Comparison of ENCODE assay signal across 22 mouse cellular contexts in genomic region chr9:61077181-61077580, GRCm38 (mm10).
A peak's percentile ranks its signal among the peaks of the same experiment; 100 is the strongest.
DNase-seq lines count a peak whose midpoint lies in the region; ATAC-seq and TF ChIP-seq lines count a peak whose summit lies in the region.
"Had no signal": no experiment of that assay in that cellular context is flagged by ENCODE, and none has a peak within 500 bp of the region (broad histone marks: within the 10 kb centered on the region; RNA-seq: fewer than 3 reads in every experiment).

No protein-coding gene starts in this region.

- TF ChIP-seq RAD21 in CH12.LX (IDR thresholded peaks at IDR 0.05; ENCODE audit: low read depth, low read length): no peak

- peak; percentile 16 for DNase-seq in lung, postnatal 0 days (ENCODE audit: low spot score)
- no peak for DNase-seq in lung, adult 2 months
- DNase-seq in CH12.LX (ENCODE audit: extremely low read depth) (no peak), R1 (ENCODE audit: low read depth, low spot score) (peak; percentile 41)
- DNase-seq: adrenal gland, adult 2 months; B cell, adult 2 months; cerebellum, adult 18-20 months; cerebellum, postnatal 36 days; kidney, adult 9 months; layer of hippocampus, postnatal 36 days; liver; liver, postnatal 0 days; spleen, adult 18-20 months had no signal

- no peak overlapping the region for H3K4me3 ChIP-seq in forebrain, embryonic 16.5 days (replicated peaks; ENCODE audit: low read length)
- H3K4me3 ChIP-seq in forebrain, embryonic 15.5 days: no peak overlapping the region
- H3K4me3 ChIP-seq in lung, postnatal 0 days (ENCODE audit: low read depth, low read length): no peak overlapping the region
- no peak overlapping the region for H3K4me3 ChIP-seq in lung, adult 2 months (replicated peaks; ENCODE audit: extremely low read depth, low read depth, low read length)
- H3K4me3 ChIP-seq in CH12.LX (replicated peaks in 1 of 3; ENCODE audit: low read depth in 2 of 3, low read length in 2 of 3, poor library complexity in 1 of 3): no peak overlapping the region
- H3K4me3 ChIP-seq: embryonic facial prominence, embryonic 15.5 days; forebrain, embryonic 10.5 days; heart, embryonic 12.5 days; neural tube, embryonic 13.5 days; stomach, embryonic 15.5 days had no signal

- H3K9me3 ChIP-seq in forebrain, embryonic 16.5 days (ENCODE audit: control insufficient read depth, low read length): no peaks in the 10 kb centered on the region
- no peaks in the 10 kb centered on the region for H3K9me3 ChIP-seq in forebrain, embryonic 15.5 days
- no peaks in the 10 kb centered on the region for H3K9me3 ChIP-seq in lung, postnatal 0 days (ENCODE audit: low read length)
- no peaks in the 10 kb centered on the region for H3K9me3 ChIP-seq in CH12.LX (replicated peaks; ENCODE audit: low read length)
- H3K9me3 ChIP-seq: embryonic facial prominence, embryonic 15.5 days; forebrain, embryonic 10.5 days; heart, embryonic 12.5 days; neural tube, embryonic 13.5 days; stomach, embryonic 15.5 days had no signal

- ATAC-seq in forebrain, embryonic 16.5 days: 0 out of 2 replicates have a peak, but pooled peaks have one; percentile 26
- no peak for ATAC-seq in forebrain, embryonic 15.5 days (replicated peaks)
- no peak for ATAC-seq in lung, postnatal 0 days
- no peak for ATAC-seq in cerebellum, adult (ENCODE audit: insufficient number of reproducible peaks, low FRiP score, low TSS enrichment)
- ATAC-seq: inflammation-experienced regulatory T-cells, adult 6 months; liver, postnatal 0 days had no signal

- H3K36me3 ChIP-seq in forebrain, embryonic 16.5 days (ENCODE audit: control insufficient read depth, insufficient read depth): no peaks in the 10 kb centered on the region
- no peaks in the 10 kb centered on the region for H3K36me3 ChIP-seq in forebrain, embryonic 15.5 days
- H3K36me3 ChIP-seq in lung, postnatal 0 days (ENCODE audit: insufficient read depth, low read length): no peaks in the 10 kb centered on the region
- H3K36me3 ChIP-seq in CH12.LX (replicated peaks in 1 of 2; ENCODE audit: control insufficient read depth in 1 of 2, insufficient read depth in 1 of 2, low read length in 1 of 2): no peaks in the 10 kb centered on the region
- H3K36me3 ChIP-seq: embryonic facial prominence, embryonic 15.5 days; forebrain, embryonic 10.5 days; heart, embryonic 12.5 days; neural tube, embryonic 13.5 days; stomach, embryonic 15.5 days had no signal

- H3K4me1 ChIP-seq in forebrain, embryonic 16.5 days (replicated peaks; ENCODE audit: control insufficient read depth, insufficient read depth, low read length): peaks cover 15% of the 10 kb centered on the region
- peaks cover 17% of the 10 kb centered on the region for H3K4me1 ChIP-seq in forebrain, embryonic 15.5 days
- H3K4me1 ChIP-seq in lung, postnatal 0 days (ENCODE audit: insufficient read depth, low read depth, low read length): no peaks in the 10 kb centered on the region
- no peaks in the 10 kb centered on the region for H3K4me1 ChIP-seq in lung, adult 2 months (ENCODE audit: control insufficient read depth, insufficient read depth, low read length)
- no peaks in the 10 kb centered on the region for H3K4me1 ChIP-seq in CH12.LX (ENCODE audit: control insufficient read depth in 1 of 2, insufficient read depth in 2 of 2)
- H3K4me1 ChIP-seq: embryonic facial prominence, embryonic 15.5 days; heart, embryonic 12.5 days; stomach, embryonic 15.5 days had no signal

- no peak overlapping the region for H3K4me2 ChIP-seq in forebrain, embryonic 16.5 days (ENCODE audit: low read length)
- no peak overlapping the region for H3K4me2 ChIP-seq in forebrain, embryonic 15.5 days (replicated peaks)
- no peak overlapping the region for H3K4me2 ChIP-seq in lung, postnatal 0 days (replicated peaks; ENCODE audit: low read depth, low read length)
- H3K4me2 ChIP-seq in CH12.LX (ENCODE audit: insufficient read depth, low read depth, poor library complexity, severe bottlenecking): no peak overlapping the region
- H3K4me2 ChIP-seq: embryonic facial prominence, embryonic 15.5 days; heart, embryonic 12.5 days; neural tube, embryonic 13.5 days; stomach, embryonic 15.5 days had no signal

- H3K27me3 ChIP-seq in forebrain, embryonic 16.5 days (replicated peaks; ENCODE audit: control insufficient read depth, insufficient read depth, low read length): no peaks in the 10 kb centered on the region
- H3K27me3 ChIP-seq in forebrain, embryonic 15.5 days: no peaks in the 10 kb centered on the region
- H3K27me3 ChIP-seq in lung, postnatal 0 days (replicated peaks; ENCODE audit: insufficient read depth, low read length): 0 out of 2 replicates have a peak, but pooled peaks cover 4% of the 10 kb centered on the region
- peaks cover 10% of the 10 kb centered on the region for H3K27me3 ChIP-seq in CH12.LX (replicated peaks)
- H3K27me3 ChIP-seq: stomach, embryonic 15.5 days had no signal

- no peak overlapping the region for H3K27ac ChIP-seq in forebrain, embryonic 16.5 days (ENCODE audit: low read length)
- H3K27ac ChIP-seq in forebrain, embryonic 15.5 days (replicated peaks): no peak overlapping the region
- no peak overlapping the region for H3K27ac ChIP-seq in lung, postnatal 0 days (ENCODE audit: low read length)
- H3K27ac ChIP-seq in CH12.LX (ENCODE audit: insufficient read depth, low read depth): no peak overlapping the region
- H3K27ac ChIP-seq: embryonic facial prominence, embryonic 15.5 days; forebrain, embryonic 10.5 days; neural tube, embryonic 13.5 days; stomach, embryonic 15.5 days had no signal

- no peak overlapping the region for H3K9ac ChIP-seq in forebrain, embryonic 16.5 days (replicated peaks; ENCODE audit: low read depth, low read length)
- H3K9ac ChIP-seq in forebrain, embryonic 15.5 days (replicated peaks): no peak overlapping the region
- no peak overlapping the region for H3K9ac ChIP-seq in lung, postnatal 0 days (replicated peaks; ENCODE audit: low read depth)
- H3K9ac ChIP-seq in CH12.LX (ENCODE audit: insufficient read depth, low read depth): no peak overlapping the region
- H3K9ac ChIP-seq: embryonic facial prominence, embryonic 15.5 days; heart, embryonic 12.5 days; liver, postnatal 0 days; neural tube, embryonic 13.5 days; stomach, embryonic 15.5 days had no signal

- H3K79me2 ChIP-seq in CH12.LX (replicated peaks; ENCODE audit: control insufficient read depth, extremely low read depth, insufficient read depth, poor library complexity, severe bottlenecking): no peaks in the 10 kb centered on the region

- in situ Hi-C loops in CH12.LX (cut with MboI; ENCODE audit: low pct_ligation_motif_present, low pct_unique_long_range_greater_than_20kb, low sequenced_read_pairs): no loop called here

- TF ChIP-seq EP300 in lung, postnatal 0 days (IDR thresholded peaks at IDR 0.05): no peak
- TF ChIP-seq EP300 in CH12.LX (IDR thresholded peaks at IDR 0.05; ENCODE audit: low read length): no peak

- TF ChIP-seq CTCF in lung, postnatal 0 days (IDR thresholded peaks at IDR 0.05): no peak
- TF ChIP-seq CTCF in lung, adult 2 months (IDR thresholded peaks at IDR 0.05; ENCODE audit: insufficient read depth, low read length): no peak
- no peak for TF ChIP-seq CTCF in CH12.LX (conservative IDR thresholded peaks at IDR 0.05 in 1 of 2, IDR thresholded peaks at IDR 0.05 in 1 of 2; ENCODE audit: low read depth in 2 of 2, low read length in 2 of 2)

- no peak for TF ChIP-seq POLR2A in lung, adult 2 months (IDR thresholded peaks at IDR 0.05; ENCODE audit: borderline replicate concordance, extremely low read depth, low read depth, low read length)
- TF ChIP-seq POLR2A in CH12.LX (IDR thresholded peaks at IDR 0.05; ENCODE audit: low read depth, low read length): no peak

- 72% methylated on average over 2 of the region's 2 CpGs for WGBS in forebrain, embryonic 16.5 days
- WGBS in forebrain, embryonic 15.5 days: 70% methylated on average over 2 of the region's 2 CpGs
- 69% methylated on average over 2 of the region's 2 CpGs for WGBS in lung, postnatal 0 days
- 70% methylated on average over 2 of the region's 2 CpGs for WGBS in lung, adult 2 months

- dilution Hi-C loops in CH12.LX (cut with MboI; ENCODE audit: extremely low pct_ligation_motif_present, extremely low pct_unique_long_range_greater_than_20kb, low sequenced_read_pairs): no loop called here

TF ChIP-seq in CH12.LX, 34 proteins besides CTCF, POLR2A, EP300 and RAD21:
- TF ChIP-seq HCFC1 (IDR thresholded peaks at IDR 0.05; ENCODE audit: low read depth, low read length): peak; percentile 76
- TF ChIP-seq E2F4 (IDR thresholded peaks at IDR 0.05; ENCODE audit: insufficient replicate concordance, low read depth, low read length): no peak
TF ChIP-seq in CH12.LX: peak in this region for 1.

Comparison
In these comparisons a context has a peak if more than half of its experiments do, and no peak if none do; other contexts are left out.
1. DNase-seq: peak in lung, postnatal 0 days (single experiment) and R1 (single experiment); none in lung, adult 2 months (single experiment) and CH12.LX (single experiment).